Mouse (Mus musculus) lung, postnatal 0 days (tissue): Measurements from ENCODE around the gene Nptx2.

Experiments used
- CTCF ChIP-seq: IDR thresholded peaks from 2 replicates; pipeline ENCODE4 v1.5.1; 2016; ENCODE audit warnings: antibody characterized with exemption, mild to moderate bottlenecking
- EP300 ChIP-seq: IDR thresholded peaks from 2 replicates; pipeline ENCODE4 v1.6.1; 2016; ENCODE audit warnings: antibody characterized with exemption, mild to moderate bottlenecking, control low read depth

- TF ChIP-seq CTCF (no peak), EP300 (no peak)
These were observed 5.0 kb downstream of the Nptx2 start for GRCm38 (mm10) chr5:144550622-144551137.
